Mouse (Mus musculus) monocyte, adult 5-6 weeks (primary cell): ENCODE measurements around the gene Capn11. TPM values are rescaled to one million over a fixed set of nuclear protein-coding genes. Genes with fewer than 3 reads are reported as not detected.

Experiments used
- ATAC-seq: fragments of 153-309, 156-312 bp; replicated peaks from 2 replicates; pipeline ENCODE4 v1.8.0; 2017; ENCODE audit warnings: mild to moderate bottlenecking; ENCODE audit not compliant: low TSS enrichment, insufficient number of reproducible peaks, severe bottlenecking, poor library complexity, low FRiP score
- total RNA-seq: library from RNA; stranded (forward); fragments of 200-1000, 200-491, 200-594 nt; gene quantifications from 3 replicates; pipeline ENCODE4 v1.2.3, GENCODE M21; 2017

Gene Capn11
- 0.68 TPM in 1 of 3 replicates, not detected in the others for total RNA-seq

DNA sequence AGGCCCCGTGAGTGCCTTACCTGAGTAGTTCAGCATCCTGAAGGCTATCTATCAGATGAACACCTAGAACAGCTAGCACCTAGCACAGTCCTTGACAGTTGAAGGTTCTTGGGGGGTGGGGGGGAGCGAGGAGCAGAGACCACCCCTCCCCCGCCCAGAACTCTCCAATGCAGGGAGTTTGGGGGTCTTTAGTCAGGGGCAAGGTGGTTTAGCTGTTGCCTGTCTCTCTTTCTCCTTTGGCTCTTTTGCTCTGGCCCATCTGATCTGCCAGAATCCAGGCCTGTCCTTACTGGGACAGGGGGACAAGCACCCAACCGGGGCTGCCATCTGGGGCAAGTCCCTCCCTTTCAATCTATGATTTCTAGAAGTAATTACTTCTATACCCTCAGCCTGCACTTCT is at the start of gene Capn11:
Gene Capn11 (minus strand): TSS at position 101 of the 400 bp plus-strand sequence.
- ATAC-seq, result no peak

DNA sequence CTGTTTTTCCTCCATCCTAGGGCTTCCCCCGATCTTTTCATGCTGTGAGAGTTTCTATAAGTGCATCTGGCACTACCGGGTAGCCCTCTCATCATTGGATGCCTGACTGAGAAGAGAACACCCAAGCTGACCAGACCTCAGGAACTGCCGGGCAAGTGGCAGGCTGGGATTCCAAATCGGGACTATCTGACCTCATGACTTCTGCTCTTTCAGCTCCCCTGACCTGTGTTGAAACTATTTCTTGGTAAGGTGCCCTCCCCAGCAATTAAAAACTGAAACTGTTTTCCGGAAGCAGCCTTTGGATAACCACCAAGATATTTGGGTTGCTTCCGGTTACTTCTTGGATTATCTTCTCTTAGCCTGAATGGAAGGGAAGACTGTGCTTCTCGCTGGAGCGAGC is 49.1 kb upstream of the Capn11 start:
- no peak for ATAC-seq

DNA sequence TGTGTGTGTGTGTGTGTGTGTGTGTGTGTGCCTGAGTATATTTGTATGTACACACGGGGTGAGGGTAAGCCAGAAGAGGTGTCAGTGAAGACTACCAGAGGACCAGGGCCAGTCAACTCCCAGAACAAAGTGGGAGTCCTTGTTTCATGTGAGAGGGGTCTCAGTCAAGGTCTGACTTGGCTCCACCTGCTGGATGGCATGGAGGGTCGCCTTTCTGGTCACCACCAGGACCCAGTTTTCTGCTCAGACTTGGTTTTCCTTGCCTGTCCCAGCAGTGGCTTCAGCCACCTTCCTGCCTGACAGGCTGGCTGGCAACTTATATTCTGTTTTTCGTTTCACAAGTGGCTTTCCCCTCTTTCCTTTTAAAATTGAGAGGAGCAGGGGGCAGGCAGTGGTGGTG is 48.3 kb upstream of the Capn11 start:
- ATAC-seq, result no peak

DNA sequence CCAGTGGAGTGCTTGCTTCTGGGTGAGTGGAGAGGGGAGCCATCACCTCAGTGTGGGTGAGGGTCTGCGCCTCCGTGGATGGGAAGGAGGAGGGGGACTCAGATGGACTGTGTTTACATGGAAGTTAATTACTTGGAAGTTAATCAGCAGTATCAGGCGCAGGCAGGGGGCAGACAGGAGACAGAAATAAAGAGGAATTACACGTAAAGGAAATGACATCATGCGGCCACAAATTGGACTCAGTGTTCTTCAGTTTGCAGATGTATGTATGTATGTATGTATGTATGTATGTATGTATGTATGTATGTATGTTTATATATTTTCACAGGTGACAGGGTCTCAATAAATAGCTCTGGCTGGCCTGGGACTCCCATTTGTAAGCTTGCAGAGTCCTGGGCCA is 47.7 kb upstream of the Capn11 start:
- ATAC-seq, result no peak

DNA sequence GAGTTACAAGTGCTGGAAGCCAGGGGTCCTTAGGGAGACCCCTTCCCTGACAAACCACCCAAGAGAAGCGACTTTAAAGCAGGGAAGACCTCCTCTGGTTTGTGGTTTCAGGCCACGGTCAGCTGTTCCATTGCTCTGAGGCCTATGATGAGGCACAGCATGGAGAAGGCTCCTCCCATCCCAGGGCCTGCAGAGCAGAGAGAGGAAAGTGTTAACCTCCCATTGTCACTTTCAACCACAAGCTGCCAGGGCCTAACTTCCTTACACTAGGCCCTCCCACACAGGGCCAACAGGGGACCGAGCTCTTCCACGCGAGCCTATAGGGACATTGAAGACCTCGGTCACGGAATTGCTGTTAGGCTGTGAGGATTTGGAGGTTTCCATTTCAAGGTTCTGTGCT is 44.1 kb upstream of the Capn11 start:
- ATAC-seq, result peak; percentile 89

DNA sequence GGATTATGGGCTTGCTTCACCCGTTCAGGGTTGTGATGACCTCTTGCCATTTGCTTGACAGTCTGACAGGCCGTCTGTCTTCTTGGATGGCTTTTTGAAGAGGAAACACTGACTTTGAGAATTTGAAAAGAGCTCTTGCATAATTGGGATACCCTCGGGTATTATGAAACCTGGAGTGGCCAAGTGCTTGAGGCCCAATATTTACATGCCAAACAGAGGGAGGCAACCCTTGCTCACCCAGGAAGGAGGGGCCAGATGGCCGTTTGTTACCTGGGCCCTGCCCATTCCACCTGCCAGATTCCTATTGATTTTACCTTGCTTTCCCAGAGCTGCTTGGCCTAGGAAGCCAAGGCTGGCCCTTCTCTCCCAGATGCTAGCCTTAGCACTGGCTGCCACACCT is 43.1 kb upstream of the Capn11 start:
- no peak; the same call in 1 of the 2 replicates for ATAC-seq

DNA sequence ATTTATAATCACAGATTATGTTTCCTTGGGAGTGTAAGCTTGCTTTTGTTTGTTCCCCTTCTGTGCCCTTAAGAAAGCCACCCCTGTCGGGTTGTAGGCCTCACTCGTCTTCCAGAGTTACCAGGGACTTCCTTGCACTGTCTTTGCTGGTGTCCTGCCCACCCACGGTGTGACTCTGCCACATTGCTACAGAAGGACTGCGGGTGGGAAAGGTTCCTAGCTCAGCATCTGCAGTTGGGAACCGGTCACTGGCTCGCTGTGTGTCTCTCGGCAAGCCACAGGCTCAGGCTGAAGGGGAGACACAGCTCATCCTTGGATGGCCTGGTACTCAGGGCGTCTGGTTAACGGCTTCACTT is 42.1 kb upstream of the Capn11 start:
- no peak for ATAC-seq

DNA sequence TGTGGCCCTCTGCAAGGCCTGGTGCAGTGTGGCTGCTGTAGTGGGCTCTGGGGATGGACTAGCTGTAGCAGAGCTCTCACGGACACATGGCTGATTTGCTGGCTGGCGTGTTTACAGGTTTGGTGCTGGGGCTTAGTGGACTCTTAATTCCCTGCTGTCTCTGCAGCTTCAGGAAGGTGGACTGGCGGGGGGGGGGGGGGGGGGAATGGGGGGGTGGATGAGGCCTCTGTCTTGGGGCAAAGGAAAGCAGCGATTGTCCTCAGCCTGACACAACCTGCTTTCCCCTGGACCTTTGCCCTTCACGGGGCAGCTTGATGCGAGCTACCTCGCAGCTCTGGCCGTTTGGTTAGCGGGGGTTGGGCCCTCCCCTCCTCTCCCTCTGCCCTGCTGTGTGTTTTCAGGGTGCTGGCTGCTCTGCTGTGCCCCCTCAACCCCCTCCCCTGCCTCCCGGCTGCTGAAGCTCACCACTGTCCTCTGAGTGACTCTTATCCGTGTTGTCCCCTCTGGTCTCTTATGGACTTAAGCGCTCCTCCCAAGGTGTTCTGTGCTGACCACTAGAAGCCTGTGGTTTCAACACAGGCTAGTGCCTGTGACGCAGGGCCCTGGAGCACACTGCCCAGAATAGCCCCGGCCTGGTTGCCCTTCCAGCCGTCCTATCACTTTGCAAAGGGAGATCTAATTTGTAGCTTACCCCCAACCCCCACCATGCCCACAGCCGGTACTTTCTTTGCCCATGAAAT is 41.5 kb upstream of the Capn11 start:
- ATAC-seq, result no peak

DNA sequence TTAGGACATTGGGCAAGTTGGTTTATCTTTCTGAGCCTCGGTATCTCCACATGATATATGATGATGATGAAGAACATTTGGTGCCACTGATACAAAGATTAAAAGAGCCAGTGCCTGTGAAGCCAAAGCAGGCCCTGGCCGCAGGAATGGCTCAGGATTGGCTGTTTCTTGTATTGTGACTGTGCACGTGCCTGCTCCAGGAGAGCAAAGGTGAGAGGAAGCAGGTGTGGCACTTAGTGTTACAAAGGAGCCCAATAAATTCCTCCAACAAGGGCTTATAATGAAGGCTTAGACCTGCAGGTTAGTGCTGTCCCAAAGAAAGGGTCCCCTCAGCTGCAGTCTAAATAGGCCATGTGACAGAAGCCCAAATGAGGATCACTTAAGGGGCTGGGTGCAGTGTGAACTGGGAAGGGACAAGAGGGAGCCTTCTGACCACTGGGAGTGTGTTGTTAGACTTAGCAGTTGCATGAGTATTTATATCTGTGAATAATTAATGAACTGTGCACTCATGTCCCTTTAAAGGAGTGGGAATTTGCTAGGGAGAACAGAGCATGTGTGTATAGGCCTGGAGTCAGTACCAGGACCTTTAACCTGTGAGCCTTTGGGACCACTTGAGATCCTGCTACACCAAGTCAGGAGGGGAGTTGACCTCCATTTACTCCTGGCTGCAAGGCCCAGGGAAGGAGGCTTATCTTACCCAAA is 40.1 kb upstream of the Capn11 start:
- ATAC-seq, result no peak

DNA sequence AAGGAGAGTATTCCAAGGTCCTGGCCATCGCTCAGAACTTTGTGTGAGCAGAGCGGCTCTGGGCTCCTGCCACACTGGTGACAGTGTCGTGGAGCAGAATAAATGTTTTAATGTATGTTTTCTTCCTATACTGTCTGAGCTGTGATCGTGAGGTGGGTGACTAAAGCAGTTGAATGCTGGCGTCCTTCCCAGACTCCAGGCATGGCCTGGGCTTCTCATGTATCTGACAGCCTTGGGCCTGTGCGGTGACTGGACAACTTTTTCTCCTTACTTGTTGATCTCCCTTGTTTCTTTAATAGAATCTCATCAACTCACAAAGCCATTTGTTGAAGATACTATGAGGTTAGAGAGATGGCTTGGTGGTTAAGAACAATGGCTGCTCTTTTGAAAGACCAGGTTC is 39.2 kb upstream of the Capn11 start:
- ATAC-seq, result no peak

DNA sequence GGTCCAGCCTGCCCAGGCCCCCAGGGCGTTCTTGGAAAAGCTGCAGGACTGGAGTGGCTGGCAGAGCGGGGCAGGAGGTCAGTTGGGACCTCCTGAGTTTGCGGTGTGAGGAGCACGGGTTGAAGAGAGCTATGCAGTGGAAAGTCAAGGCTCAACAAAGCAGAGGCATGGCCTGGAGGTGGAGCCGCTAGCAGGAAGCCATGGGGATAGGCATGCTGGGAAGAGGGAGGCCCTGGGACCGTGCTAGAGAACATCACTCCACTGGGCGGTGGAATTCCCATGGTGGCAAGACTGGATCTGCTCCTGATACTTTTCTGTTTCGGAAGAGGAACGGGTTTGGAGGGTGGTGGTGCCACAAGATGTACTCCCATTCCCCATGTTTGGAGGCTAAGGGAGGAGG is 37.9 kb upstream of the Capn11 start:
- ATAC-seq, result no peak

DNA sequence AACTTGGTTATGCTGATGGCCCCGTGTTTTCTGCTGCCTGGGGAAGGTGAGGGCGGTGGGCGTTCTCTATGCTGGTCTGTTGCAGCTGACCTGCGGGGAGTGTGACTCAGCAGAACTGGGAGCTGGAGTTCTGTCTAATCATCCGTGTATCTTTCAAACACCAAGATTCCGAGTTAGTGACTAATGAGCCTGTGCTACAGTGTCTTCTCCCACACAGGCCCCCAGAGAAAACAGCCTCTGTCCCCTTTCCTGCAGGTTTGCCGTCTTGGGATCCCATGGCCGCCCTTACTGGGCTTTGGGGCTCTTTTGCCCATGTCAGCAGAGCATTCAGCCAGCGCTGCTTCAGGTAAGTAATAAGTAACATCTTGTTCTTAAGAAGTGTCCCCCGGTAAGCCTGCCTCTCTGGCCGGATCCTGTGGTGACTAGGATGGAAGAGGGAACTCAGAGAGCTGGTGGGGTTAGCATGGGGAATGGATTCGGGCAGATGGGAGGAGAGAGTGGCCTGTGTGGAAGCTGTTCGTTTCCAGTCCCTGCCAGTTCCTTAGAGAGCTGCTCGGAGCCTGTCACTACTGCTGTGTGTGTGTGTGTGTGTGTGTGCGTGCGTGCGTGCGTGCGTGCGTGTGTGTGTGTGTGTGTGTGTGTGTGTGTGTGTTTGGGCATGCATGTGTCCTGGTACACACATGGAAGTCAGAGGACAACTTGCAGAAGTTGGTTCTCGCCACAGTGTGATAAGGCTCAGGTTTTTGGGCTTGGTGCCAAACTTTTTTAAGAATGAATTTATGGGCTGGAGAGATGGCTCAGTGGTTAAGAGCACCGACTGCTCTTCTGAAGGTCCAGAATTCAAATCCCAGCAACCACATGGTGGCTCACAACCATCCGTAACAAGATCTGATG is 36.3 kb upstream of the Capn11 start:
- ATAC-seq, result no peak

DNA sequence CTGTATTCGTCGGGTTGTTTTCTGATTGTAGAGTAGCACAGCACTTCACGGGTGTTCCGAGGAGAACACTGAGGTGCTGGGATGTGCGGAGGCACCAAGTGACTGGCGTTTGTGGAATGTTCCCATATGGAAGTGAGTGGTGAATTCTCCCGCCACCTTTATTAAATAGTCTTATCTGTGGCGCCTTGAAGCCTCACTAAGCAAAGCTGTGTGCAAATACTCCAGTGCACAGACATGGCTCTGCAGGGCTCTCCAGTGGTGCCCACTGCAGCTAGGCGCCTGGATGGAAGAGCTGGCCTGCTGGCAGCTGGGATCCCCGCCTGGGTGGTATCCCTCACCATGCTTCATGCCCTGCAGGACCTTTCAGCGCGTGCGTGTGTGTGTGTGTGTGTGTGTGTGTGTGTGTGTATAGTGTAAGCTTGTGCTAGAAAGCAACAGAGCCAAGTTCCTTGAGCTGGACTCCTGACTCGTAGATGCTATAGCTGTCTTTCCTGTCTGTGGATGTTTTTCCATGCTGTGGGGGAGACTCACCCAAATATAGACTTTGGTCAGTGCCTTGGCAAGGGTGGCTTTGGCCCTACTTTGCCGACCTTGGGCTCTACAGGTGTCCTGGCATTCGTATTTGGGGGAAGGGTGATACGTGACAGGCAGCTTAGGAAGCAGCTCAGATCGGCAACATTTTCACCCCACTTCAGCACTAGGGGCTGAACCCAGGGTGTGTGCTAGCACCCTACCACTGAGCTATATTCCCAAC is 34.9 kb upstream of the Capn11 start:
- no peak for ATAC-seq

DNA sequence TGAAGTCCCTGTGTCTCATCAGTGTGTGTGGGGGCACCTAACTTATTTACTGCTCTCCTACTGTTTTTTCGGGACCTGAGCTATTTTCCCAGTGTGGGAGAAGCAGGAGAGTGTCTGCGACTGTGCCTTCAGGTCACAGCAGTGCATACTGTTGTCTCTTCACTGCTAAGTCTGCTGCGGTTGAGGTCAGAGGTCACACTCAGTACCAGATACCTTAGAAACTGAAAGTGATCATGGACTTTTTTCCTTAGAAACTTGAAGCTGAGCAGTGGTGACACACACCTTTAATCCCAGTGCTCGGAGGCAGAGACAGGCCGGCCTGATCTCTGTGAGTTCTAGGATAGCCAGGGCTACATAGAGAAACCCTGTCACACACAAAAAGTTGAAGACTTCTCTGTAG is 33.0 kb upstream of the Capn11 start:
- ATAC-seq, result no peak

DNA sequence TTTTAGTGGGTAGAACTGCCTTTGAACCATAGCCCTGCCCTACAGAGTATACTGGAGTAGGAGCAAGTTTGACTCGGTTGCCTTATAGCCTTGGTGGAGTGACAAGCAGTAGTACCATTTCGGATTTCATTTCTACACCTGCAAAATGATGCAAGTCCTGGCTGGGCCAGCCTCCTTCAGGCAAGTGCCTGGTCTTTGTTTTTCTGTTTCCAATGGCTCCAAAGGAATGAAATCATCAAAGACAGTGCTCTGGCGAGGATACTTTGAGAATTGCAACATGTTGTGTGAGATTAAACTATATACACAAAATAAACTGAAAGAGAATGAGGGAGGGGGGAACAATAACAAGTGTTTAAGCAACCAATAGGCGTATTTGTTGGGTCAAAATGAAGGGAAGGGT is 30.9 kb upstream of the Capn11 start:
- ATAC-seq, result no peak

DNA sequence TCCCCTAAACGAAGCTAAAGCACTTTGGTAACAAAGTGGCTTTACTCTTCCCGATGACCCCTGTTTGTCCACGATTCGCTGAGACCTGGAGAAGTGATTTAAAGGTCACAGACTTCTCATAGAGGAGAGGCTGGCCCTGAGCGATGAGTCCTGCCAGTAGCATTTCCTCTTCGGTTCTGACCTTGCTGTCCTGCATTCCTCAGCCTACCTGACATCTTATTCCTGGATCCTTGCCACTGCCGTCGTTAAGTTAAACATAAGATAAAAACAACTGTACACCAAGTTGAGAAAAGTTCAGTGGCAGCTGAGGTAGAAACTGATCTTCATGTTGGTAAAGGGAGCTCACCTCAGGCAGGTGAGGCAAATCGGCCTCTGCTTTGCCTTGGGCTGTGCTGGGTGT is 30.0 kb upstream of the Capn11 start:
- ATAC-seq, result no peak

DNA sequence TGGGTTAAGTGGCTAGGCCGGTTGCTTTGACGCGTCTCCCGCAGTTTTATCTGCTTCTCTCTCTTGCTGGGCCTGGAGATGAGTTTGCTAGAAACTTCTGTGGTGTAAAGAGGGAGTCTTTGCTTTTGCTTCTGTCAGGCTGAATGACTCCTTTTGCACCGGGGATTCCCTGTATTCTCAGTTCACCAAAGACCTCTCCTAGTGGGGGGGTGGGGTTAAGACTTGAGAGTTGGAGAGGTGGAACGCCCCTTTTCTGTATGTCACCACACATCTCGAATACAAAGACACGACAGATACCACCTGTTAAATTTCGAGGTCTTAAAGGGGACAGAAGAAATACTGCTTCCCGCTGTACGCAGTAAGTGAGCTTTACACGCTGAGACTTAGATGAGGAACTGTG is 27.6 kb upstream of the Capn11 start, which contains the start of gene Tmem63b:
Gene Tmem63b (minus strand): TSS at position 190 of the 400 bp plus-strand sequence.
- ATAC-seq, result no peak; the same call in 1 of the 2 replicates

DNA sequence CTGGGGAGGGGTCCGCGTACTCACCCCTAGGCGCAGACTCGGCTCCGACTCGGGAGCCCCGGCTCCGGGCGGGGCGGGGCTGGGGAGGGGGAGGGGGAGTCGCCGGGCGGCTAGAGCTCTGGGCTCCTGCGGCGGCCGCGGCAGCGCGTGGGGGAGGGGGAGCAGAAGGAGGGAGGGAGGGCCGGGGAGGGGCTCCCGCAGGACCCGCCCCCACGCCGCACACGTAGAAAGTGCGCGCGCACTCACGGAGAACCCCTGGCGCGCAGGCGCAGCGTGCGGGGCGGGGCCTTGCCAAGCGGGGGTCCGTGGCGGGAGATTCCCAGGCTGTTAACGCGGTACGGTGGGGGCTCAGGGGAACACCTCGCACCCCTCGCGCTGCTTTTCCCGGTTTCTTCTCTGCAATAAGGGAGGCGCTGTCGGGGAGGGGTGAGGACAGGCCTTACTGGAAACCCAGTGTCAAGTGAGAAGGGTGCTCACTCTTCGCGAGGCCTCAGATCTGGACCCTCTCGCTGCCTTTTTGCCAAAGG is 27.0 kb upstream of the Capn11 start, which contains the start of gene Mrpl14:
Gene Mrpl14 (plus strand): TSS at position 230 of the 527 bp plus-strand sequence.
- peak; percentile 51 for ATAC-seq
